Mouse (Mus musculus): ENCODE results near the gene Uba2. TPM values are rescaled to one million over a fixed set of nuclear protein-coding genes. Genes with fewer than 3 reads are reported as not detected.
"Not testable (repeated sequence)": the region's sequence is repeated elsewhere in the genome, so short reads cannot be mapped to it uniquely, and the experiment has no call there.

The Uba2 gene
- 84.9 and 87.8 TPM in 2 replicates for polyA plus RNA-seq (2015; fragmentation: Nextera tagmentation; extraction: Ambion mirVana)

DNA sequence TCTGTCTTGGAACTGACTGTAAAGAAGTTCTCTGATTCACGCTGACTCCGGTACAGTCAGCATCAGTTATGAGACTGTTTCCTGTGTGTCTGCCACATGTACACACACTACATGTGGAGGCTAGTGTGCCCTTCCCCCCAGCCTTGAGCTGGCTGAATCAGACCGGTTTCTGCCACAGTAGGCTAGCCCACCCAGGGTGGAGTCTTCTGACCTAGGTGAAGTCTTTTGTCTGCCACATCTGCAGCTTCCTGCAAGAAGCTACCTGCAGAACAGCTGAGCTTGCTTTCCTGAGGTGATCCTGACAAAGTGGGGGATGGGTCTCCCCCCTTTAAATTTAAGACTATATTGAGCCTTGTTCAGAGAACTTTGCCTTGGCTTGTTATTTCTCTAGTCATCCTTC is at the start of gene Uba2:
Gene Uba2 (minus strand): TSS at position 146 of the 400 bp plus-strand sequence.
- peak within 1 kb of the TSS; percentile 90 for H3K4me2 ChIP-seq
- no peaks in the 10 kb centered on the region for H3K9me3 ChIP-seq (replicated peaks)
- peak within 1 kb of the TSS; percentile 91 for H3K4me3 ChIP-seq (replicated peaks)
- H3K9ac ChIP-seq: peak within 1 kb of the TSS; percentile 83
- no peaks in the 10 kb centered on the region for H3K27me3 ChIP-seq
- H3K4me1 ChIP-seq (replicated peaks): peaks cover 26% of the 10 kb centered on the region
- 72% methylated on average over 3 of the region's 3 CpGs for whole genome bisulfite sequencing (ENCODE audit: insufficient replicate concordance)
- H3K36me3 ChIP-seq (replicated peaks): peaks cover 15% of the 10 kb centered on the region
- ATAC-seq (ENCODE audit: insufficient read depth): no peak
- H3K27ac ChIP-seq (replicated peaks): peak within 1 kb of the TSS; percentile 85

DNA sequence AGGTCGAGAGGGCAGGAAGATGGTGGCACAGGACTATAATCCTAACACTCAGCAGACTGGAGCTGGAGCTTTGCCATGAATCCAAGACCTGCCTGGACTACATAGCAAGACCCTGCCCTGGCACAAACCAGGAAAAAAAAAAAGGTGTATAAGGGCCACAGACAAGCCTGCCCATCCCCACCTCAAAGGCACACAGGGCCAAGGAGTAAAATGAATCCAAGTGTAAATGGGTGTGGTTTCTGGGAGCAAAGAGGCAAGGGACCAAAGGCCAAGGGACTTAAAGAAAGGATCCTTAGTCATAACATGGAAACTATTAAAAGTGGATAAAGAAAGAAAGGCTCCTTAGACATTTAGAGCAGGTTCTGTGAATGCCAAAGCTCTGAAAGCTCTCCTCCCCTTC is 49.1 kb upstream of the Uba2 start:
- Histone ChIP-seq H3K27ac (replicated peaks) (no peak overlapping the region), H3K4me1 (replicated peaks) (peaks cover 11% of the 10 kb centered on the region; the same call in 1 of the 2 replicates), H3K9me3 (replicated peaks) (no peaks in the 10 kb centered on the region), H3K4me2 (no peak overlapping the region), H3K27me3 (no peaks in the 10 kb centered on the region), H3K9ac (no peak overlapping the region), H3K36me3 (replicated peaks) (peaks cover 98% of the 10 kb centered on the region), H3K4me3 (replicated peaks) (no peak overlapping the region)
- no peak for ATAC-seq (ENCODE audit: insufficient read depth)
- WGBS (ENCODE audit: insufficient replicate concordance): 59% methylated on average over 1 of the region's 1 CpGs

DNA sequence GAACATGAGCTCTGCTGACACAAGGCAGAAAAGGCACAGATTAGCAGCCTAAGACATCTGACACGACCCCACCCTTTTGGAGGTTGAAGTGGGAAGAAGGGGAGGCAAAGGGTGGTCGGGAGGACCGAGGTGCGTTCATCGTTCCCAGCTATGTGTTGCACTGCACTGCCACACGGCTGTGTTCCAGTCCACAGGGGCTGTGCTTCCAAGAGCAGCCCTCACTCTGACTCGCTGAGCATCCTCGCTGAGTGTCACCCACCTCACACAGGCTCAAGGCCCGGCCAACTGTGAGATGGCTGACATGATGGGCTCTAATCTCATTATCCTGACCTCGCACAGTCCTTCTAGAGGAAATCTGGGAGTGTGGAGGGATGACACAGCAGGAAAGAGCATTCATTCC is 47.1 kb upstream of the Uba2 start:
- Histone ChIP-seq H3K4me1 (replicated peaks) (peaks cover 11% of the 10 kb centered on the region; the same call in 1 of the 2 replicates), H3K27me3 (no peaks in the 10 kb centered on the region), H3K4me2 (no peak overlapping the region), H3K4me3 (replicated peaks) (no peak overlapping the region), H3K9me3 (replicated peaks) (no peaks in the 10 kb centered on the region), H3K27ac (replicated peaks) (no peak overlapping the region), H3K9ac (no peak overlapping the region), H3K36me3 (replicated peaks) (peaks cover 97% of the 10 kb centered on the region)
- ATAC-seq (ENCODE audit: insufficient read depth): no peak
- 71% methylated on average over 10 of the region's 10 CpGs for WGBS (ENCODE audit: insufficient replicate concordance)

DNA sequence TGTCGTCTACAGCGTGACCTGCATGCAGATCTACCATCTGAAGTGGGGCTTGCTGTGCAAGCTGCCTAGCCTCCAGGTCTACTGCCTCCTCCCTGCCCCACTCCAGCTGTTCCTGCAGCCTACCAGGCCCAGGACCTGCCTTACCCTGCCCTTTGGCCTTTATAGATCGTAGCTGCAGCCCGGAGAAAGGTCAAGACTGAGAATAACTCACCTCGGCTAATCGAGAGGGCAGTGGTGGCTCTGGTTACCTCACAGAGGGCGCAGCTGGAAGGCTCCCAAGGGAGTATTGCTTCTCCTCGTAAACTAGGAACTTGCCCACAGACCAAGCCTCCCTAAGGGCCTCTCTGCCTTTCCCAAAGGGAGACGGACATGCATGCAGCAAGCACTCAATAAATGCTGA is 46.1 kb upstream of the Uba2 start:
- Histone ChIP-seq H3K27me3 (no peaks in the 10 kb centered on the region), H3K9ac (no peak overlapping the region), H3K4me2 (no peak overlapping the region), H3K27ac (replicated peaks) (no peak overlapping the region), H3K4me1 (replicated peaks) (peaks cover 11% of the 10 kb centered on the region; the same call in 1 of the 2 replicates), H3K4me3 (replicated peaks) (no peak overlapping the region), H3K9me3 (replicated peaks) (no peaks in the 10 kb centered on the region), H3K36me3 (replicated peaks) (peaks cover 97% of the 10 kb centered on the region)
- WGBS (ENCODE audit: insufficient replicate concordance): 69% methylated on average over 9 of the region's 9 CpGs
- no peak for ATAC-seq (ENCODE audit: insufficient read depth)

DNA sequence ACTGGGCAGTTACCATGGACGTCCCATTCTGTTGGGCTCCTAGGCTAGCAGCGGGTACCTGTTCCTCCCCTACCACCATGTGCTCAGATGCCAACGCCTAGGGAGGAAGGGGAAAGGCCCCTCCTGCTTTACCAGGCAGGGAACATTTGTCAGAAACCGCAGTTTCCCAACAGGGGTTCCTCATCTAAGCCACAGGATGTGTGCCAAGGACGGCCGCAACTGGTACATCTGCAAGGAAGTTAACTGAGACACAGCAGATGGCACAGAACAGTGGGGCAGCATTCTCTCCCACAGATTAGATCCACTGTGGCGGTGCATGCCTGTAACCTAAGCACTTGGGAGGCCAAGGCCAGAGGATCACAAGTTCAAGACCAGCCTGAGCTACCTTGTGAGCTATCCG is 45.2 kb upstream of the Uba2 start:
- H3K4me3 ChIP-seq (replicated peaks): no peak overlapping the region
- H3K27ac ChIP-seq (replicated peaks): no peak overlapping the region
- H3K4me2 ChIP-seq: no peak overlapping the region
- peaks cover 96% of the 10 kb centered on the region for H3K36me3 ChIP-seq (replicated peaks)
- ATAC-seq (ENCODE audit: insufficient read depth): no peak
- H3K27me3 ChIP-seq: no peaks in the 10 kb centered on the region
- WGBS (ENCODE audit: insufficient replicate concordance): 69% methylated on average over 8 of the region's 8 CpGs
- no peak overlapping the region for H3K9ac ChIP-seq
- peaks cover 11% of the 10 kb centered on the region; the same call in 1 of the 2 replicates for H3K4me1 ChIP-seq (replicated peaks)
- H3K9me3 ChIP-seq (replicated peaks): no peaks in the 10 kb centered on the region

DNA sequence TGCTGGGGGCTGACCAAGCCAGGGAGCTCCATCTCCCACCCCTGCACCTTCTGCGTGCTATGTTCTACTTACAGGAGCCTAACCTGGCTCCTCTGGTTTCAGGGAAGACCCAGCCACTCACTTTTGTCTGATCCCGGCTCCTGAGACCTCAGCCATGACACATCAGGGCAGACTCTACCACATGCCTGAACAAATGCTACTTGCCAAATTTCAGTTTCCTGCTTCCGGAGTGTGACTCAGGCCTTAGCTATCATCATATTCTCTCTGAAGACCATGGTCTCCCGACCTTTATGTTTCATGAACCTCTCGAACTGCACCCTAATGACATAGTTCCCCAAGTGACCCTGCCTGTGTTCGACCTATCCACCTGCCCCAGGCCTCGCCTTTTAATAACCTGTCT is 43.9 kb upstream of the Uba2 start:
- 70% methylated on average over 7 of the region's 7 CpGs for WGBS (ENCODE audit: insufficient replicate concordance)
- no peak overlapping the region for H3K4me3 ChIP-seq (replicated peaks)
- peaks cover 95% of the 10 kb centered on the region for H3K36me3 ChIP-seq (replicated peaks)
- H3K4me1 ChIP-seq (replicated peaks): peaks cover 11% of the 10 kb centered on the region; the same call in 1 of the 2 replicates
- no peak for ATAC-seq (ENCODE audit: insufficient read depth)
- no peak overlapping the region for H3K27ac ChIP-seq (replicated peaks)
- no peaks in the 10 kb centered on the region for H3K27me3 ChIP-seq
- H3K9ac ChIP-seq: no peak overlapping the region
- no peaks in the 10 kb centered on the region for H3K9me3 ChIP-seq (replicated peaks)
- no peak overlapping the region for H3K4me2 ChIP-seq

DNA sequence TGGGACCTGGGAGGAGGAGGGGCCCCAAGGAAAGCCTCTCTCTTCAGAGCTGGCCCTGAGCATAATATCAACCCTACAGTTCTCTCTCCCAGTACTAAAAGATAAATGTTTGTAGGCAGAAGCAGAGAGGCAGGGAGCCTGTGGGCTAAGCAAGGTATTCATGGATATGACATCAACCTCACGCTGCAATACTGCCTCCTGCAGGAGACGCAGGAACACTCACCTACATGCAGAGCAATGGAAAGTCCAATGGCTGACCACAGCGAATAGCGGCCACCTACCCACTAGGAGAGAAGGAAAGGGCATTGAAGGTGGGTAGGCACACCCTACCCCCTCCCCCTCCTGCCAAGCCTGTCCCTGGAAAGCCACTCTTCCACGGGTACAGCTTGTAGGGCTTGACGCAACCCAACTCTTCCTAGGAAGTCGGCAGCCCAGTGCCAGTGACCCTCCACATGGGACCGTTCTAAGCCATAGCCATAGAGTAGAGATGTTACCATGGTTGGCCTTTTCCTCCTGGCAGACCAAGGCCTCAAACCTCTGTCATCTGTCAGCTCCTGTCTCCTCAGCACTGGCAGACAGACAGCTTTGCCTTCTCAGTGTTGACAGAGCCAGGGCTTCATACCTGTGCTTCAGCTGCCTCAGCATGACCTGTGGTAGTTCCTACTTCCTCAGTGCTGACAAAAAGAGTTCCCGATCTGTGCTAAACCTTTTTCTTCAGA is 38.8 kb upstream of the Uba2 start:
- 75% methylated on average over 9 of the region's 9 CpGs for WGBS (ENCODE audit: insufficient replicate concordance)

DNA sequence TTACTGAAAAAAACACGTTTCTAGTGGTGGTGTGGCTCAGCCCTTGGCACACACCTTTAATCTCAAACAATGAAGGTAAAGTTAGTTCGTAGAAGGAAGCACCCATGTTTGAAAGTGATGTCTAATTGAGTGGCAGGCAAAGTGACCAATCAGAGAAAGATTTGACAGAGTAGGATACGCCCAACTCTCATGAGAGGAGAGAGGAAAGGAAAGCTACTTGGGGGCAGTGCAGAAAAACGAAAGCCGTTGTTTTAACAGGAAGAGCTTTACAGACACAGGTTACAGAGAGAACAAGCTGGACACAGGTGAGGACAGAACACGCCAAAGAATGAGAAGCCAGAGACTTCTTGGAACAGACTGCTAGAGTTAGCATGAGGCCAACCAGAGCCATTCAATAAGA is 36.9 kb upstream of the Uba2 start:
- Histone ChIP-seq H3K27me3 (no peaks in the 10 kb centered on the region), H3K27ac (replicated peaks) (no peak overlapping the region), H3K9ac (no peak overlapping the region), H3K36me3 (replicated peaks) (peaks cover 96% of the 10 kb centered on the region), H3K4me3 (replicated peaks) (no peak overlapping the region), H3K9me3 (replicated peaks) (no peaks in the 10 kb centered on the region), H3K4me2 (no peak overlapping the region), H3K4me1 (replicated peaks) (no peaks in the 10 kb centered on the region)
- 72% methylated on average over 6 of the region's 6 CpGs for WGBS (ENCODE audit: insufficient replicate concordance)
- no peak for ATAC-seq (ENCODE audit: insufficient read depth)

More for the DNA sequence above, 38.8 kb upstream of the Uba2 start:
- H3K4me2 ChIP-seq: no peak overlapping the region
- H3K9me3 ChIP-seq (replicated peaks): no peaks in the 10 kb centered on the region
- H3K27me3 ChIP-seq: no peaks in the 10 kb centered on the region
- peaks cover 96% of the 10 kb centered on the region for H3K36me3 ChIP-seq (replicated peaks)
- no peak overlapping the region for H3K4me3 ChIP-seq (replicated peaks)
- H3K4me1 ChIP-seq (replicated peaks): no peaks in the 10 kb centered on the region
- no peak overlapping the region for H3K9ac ChIP-seq
- no peak for ATAC-seq (ENCODE audit: insufficient read depth)
- H3K27ac ChIP-seq (replicated peaks): no peak overlapping the region

DNA sequence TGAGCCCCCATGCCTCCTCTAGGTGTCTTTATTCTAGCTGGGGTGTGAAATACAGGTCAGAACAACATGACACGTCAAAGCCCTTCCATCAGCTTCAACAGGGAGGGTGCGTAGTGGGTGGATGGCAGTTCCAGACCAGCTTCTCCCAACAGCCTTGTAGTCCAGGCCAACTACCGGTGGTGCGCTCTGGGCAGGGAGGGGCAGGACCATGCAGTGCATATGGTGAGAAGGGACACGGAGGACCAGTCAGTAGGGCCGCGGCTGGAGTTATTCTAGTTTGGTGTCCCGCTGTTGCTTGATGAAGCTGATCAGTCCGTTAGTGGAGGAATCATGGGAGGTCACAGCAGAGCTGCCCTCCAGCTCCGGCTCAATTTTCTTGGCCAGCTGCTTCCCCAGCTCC is 32.7 kb upstream of the Uba2 start:
- H3K9ac ChIP-seq; H3K27me3 ChIP-seq; H3K4me3 ChIP-seq (replicated peaks); H3K4me2 ChIP-seq; H3K4me1 ChIP-seq (replicated peaks); H3K27ac ChIP-seq (replicated peaks); ATAC-seq (ENCODE audit: insufficient read depth); H3K9me3 ChIP-seq (replicated peaks): not testable (repeated sequence)
- H3K36me3 ChIP-seq (replicated peaks): peaks cover 62% of the 10 kb centered on the region
- 86% methylated on average over 10 of the region's 10 CpGs for WGBS (ENCODE audit: insufficient replicate concordance)

DNA sequence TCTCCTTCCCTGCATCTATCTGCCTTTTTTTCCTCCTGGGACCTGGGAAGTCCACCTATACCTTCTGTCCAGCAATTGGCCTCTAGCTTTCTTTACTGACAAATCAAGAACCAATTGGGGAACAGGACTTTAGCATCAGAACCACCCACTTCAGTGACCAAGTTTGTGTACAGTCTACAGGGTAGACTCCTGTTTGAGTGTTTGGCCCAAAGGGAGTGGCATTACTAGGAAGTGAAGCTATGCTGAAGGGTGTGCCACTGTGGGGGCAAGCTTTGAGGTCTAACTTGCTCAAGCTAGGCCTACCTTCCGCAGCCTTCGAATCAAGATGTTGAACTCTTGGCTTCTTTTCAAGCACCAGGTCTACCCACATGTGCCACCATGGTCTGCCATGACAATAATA is 31.4 kb upstream of the Uba2 start:
- peaks cover 8% of the 10 kb centered on the region for H3K4me1 ChIP-seq (replicated peaks)
- peaks cover 49% of the 10 kb centered on the region for H3K36me3 ChIP-seq (replicated peaks)
- no peaks in the 10 kb centered on the region for H3K27me3 ChIP-seq
- WGBS (ENCODE audit: insufficient replicate concordance): 96% methylated on average over 2 of the region's 2 CpGs
- no peak for ATAC-seq (ENCODE audit: insufficient read depth)
- no peak overlapping the region for H3K27ac ChIP-seq (replicated peaks)
- H3K9me3 ChIP-seq (replicated peaks): no peaks in the 10 kb centered on the region
- no peak overlapping the region for H3K4me2 ChIP-seq
- no peak overlapping the region for H3K9ac ChIP-seq
- no peak overlapping the region for H3K4me3 ChIP-seq (replicated peaks)

DNA sequence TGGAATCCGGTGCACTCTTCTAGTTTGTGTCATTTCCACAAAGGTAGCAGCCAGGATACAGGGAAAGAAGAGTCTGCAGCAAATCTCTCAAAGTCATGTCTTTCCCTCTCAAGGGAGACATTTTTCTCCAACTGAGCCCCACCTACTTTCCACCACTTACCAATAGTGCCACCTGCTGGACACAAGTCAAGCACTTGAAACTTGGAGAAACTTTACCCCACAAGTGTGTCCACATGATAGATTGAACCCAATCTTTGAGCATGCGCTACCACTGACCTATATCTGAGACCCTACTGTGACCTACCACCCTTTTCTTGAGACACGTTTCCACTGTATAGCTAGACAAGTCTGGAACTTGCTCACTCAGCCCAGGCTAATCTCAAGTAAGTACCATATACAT is 28.9 kb upstream of the Uba2 start:
- Histone ChIP-seq H3K4me1 (replicated peaks) (peaks cover 17% of the 10 kb centered on the region), H3K27ac (replicated peaks) (no peak overlapping the region), H3K36me3 (replicated peaks) (peaks cover 34% of the 10 kb centered on the region), H3K27me3 (no peaks in the 10 kb centered on the region), H3K9me3 (replicated peaks) (no peaks in the 10 kb centered on the region), H3K9ac (no peak overlapping the region), H3K4me3 (replicated peaks) (no peak overlapping the region), H3K4me2 (no peak overlapping the region)
- 35% methylated on average over 3 of the region's 3 CpGs for WGBS (ENCODE audit: insufficient replicate concordance)
- ATAC-seq (ENCODE audit: insufficient read depth): no peak

All from liver, embryonic 15.5 days (tissue).